Mouse (Mus musculus) myocyte (in vitro differentiated cells): ENCODE measurements at regions not wholly inside any gene's neighbourhood (a gene's known extent, or its start where the extent isn't known, plus 50 kb on each side); places are given as distances from the start of the nearest gene placed in this dataset.

ENCODE experiments used
- H3K27me3 ChIP-seq: one replicate; pipeline ENCODE4 v1.6.1; 2011; ENCODE audit not compliant: control insufficient read depth, insufficient read depth, insufficient read length
- H3K36me3 ChIP-seq: one replicate; pipeline ENCODE4 v1.6.1; 2011; ENCODE audit not compliant: control insufficient read depth, insufficient read depth
- H3K4me2 ChIP-seq: one replicate; pipeline ENCODE4 v1.6.1; 2011; ENCODE audit warnings: low read depth, control low read depth
- H3K4me3 ChIP-seq: one replicate; pipeline ENCODE4 v1.5.1; 2011; ENCODE audit warnings: mild to moderate bottlenecking, control low read depth, moderate library complexity
- H3K79me2 ChIP-seq: one replicate; pipeline ENCODE4 v1.6.1; 2011; ENCODE audit not compliant: control insufficient read depth, insufficient read depth
- H3ac ChIP-seq: one replicate; pipeline ENCODE4 v1.6.1; 2011; ENCODE audit not compliant: control insufficient read depth, insufficient read length
- CEBPB ChIP-seq: IDR thresholded peaks from 2 replicates; pipeline ENCODE4 v1.6.1; 2011; ENCODE audit warnings: mild to moderate bottlenecking, moderate library complexity; ENCODE audit not compliant: poor library complexity, insufficient read depth, severe bottlenecking
- E2F4 ChIP-seq: IDR thresholded peaks from one replicate; pipeline ENCODE4 v1.6.1; 2011; ENCODE audit warnings: mild to moderate bottlenecking, control low read depth, moderate library complexity; ENCODE audit not compliant: insufficient read depth
- MAX ChIP-seq: IDR thresholded peaks from one replicate; pipeline ENCODE4 v1.6.1; 2011; ENCODE audit warnings: low read depth, mild to moderate bottlenecking, control low read depth
- MYOD1 ChIP-seq, 3 experiments: IDR thresholded peaks; one replicate each; pipeline ENCODE4 v1.6.1; 2011; ENCODE audit warnings: control low read depth in 2 of 3, low read depth in 2 of 3, mild to moderate bottlenecking in 2 of 3, moderate library complexity in 1 of 3; ENCODE audit not compliant: insufficient read length in 2 of 3, control insufficient read depth in 1 of 3
- MYOG ChIP-seq, 3 experiments: IDR thresholded peaks; one replicate each; pipeline ENCODE4 v1.6.1; 2011; ENCODE audit warnings: control low read depth in 2 of 3, low read depth in 2 of 3, mild to moderate bottlenecking in 2 of 3; ENCODE audit not compliant: insufficient read length in 2 of 3, control insufficient read depth in 1 of 3, insufficient read depth in 1 of 3
- POLR2A ChIP-seq: IDR thresholded peaks from one replicate; pipeline ENCODE4 v1.6.1; 2011; ENCODE audit warnings: low read depth, mild to moderate bottlenecking, control low read depth, moderate library complexity; ENCODE audit not compliant: insufficient read length
- POLR2AphosphoS2 ChIP-seq: IDR thresholded peaks from one replicate; pipeline ENCODE4 v1.6.1; 2011; ENCODE audit warnings: low read depth, control low read depth; ENCODE audit not compliant: insufficient read length
- REST ChIP-seq: IDR thresholded peaks from one replicate; pipeline ENCODE4 v1.6.1; 2011; ENCODE audit warnings: mild to moderate bottlenecking, control low read depth, moderate library complexity; ENCODE audit not compliant: insufficient read depth, insufficient read length
- SRF ChIP-seq: IDR thresholded peaks from one replicate; pipeline ENCODE4 v1.6.1; 2011; ENCODE audit warnings: low read depth; ENCODE audit not compliant: control insufficient read depth, insufficient read length
- TCF12 ChIP-seq: IDR thresholded peaks from one replicate; pipeline ENCODE4 v1.6.1; 2011; ENCODE audit warnings: mild to moderate bottlenecking, control low read depth; ENCODE audit not compliant: poor library complexity, insufficient read depth, severe bottlenecking
- TCF3 ChIP-seq: IDR thresholded peaks from one replicate; pipeline ENCODE4 v1.6.1; 2011; ENCODE audit warnings: low read depth, control low read depth; ENCODE audit not compliant: insufficient read length
- USF1 ChIP-seq: IDR thresholded peaks from one replicate; pipeline ENCODE4 v1.6.1; 2011; ENCODE audit warnings: low read depth, mild to moderate bottlenecking, control low read depth, moderate library complexity

- TF ChIP-seq TCF12 (no peak), MAX (no peak), CEBPB (no peak), POLR2AphosphoS2 (no peak), USF1 (no peak), MYOG (IDR thresholded peaks at IDR 0.05; ENCODE audit: control insufficient read depth in 1 of 3, insufficient read depth in 1 of 3, insufficient read length in 2 of 3, low read depth in 2 of 3) (no peak), REST (no peak), POLR2A (no peak), E2F4 (no peak), MYOD1 (IDR thresholded peaks at IDR 0.05; ENCODE audit: control insufficient read depth in 1 of 3, insufficient read length in 2 of 3, low read depth in 2 of 3) (no peak), SRF (no peak)
- Histone ChIP-seq H3K36me3 (no peaks in the 10 kb centered on the region), H3K4me2 (no peak overlapping the region), H3K27me3 (no peaks in the 10 kb centered on the region), H3K4me3 (no peak overlapping the region), H3K79me2 (no peaks in the 10 kb centered on the region), H3ac (no peak overlapping the region)
Measured at GRCm38 (mm10) chr6:31334086-31334485, 64.4 kb upstream of the Mkln1 start.

DNA sequence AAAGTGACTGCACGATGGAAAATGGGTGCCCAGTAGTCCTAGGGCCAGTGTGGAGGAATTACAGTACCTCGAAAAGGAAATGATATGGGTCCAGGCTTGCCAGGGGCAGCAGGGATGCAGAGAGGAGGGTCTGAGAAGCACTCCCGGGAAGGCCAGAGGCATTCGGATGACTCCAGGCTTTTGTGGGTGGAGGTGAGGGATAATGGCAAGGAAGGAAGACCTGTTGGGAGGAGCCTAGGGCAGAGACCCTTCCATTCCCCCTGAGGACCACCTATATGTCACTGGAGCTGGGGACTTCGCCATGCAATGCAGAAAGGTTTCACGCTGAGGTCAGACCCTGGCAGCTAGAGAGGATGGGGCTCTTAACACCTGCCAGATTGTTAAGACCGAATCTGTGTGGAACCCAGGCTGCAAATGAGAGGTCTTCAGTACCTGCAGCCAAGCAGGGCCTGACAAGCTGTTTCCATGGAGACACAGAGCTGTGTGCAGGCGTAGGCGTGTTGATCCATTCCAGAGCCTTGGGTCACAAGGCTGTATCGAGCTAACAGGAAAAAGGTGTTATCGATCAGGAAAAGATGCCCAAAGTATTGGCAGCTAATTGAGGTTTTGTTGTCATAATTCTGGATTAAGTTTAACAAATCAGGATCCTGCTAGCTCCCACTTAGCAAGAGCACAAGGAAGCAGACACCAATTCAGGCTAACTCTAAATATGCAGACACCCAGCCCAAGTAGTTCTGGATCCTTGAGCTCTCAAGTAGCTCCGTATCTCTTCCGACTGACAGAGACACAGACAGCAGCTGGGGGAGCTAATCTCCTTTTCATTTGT, 59.2 kb upstream of the Mkln1 start:
- H3K4me3 ChIP-seq, result no peak overlapping the region
- H3K79me2 ChIP-seq, result no peaks in the 10 kb centered on the region
- H3K4me2 ChIP-seq, result peak overlapping the region; percentile 3
- H3K36me3 ChIP-seq, result no peaks in the 10 kb centered on the region
- H3ac ChIP-seq, result no peak overlapping the region
- H3K27me3 ChIP-seq, result no peaks in the 10 kb centered on the region
- TF ChIP-seq MYOD1 (IDR thresholded peaks at IDR 0.05; ENCODE audit: control insufficient read depth in 1 of 3, insufficient read length in 2 of 3, low read depth in 2 of 3), result no peak
- no peak for TF ChIP-seq MAX
- TF ChIP-seq E2F4, result no peak
- no peak for TF ChIP-seq USF1
- no peak for TF ChIP-seq TCF3
- TF ChIP-seq MYOG (IDR thresholded peaks at IDR 0.05; ENCODE audit: control insufficient read depth in 1 of 3, insufficient read depth in 1 of 3, insufficient read length in 2 of 3, low read depth in 2 of 3), result no peak

GRCm38 (mm10) chr6:31339948-31340250, 58.6 kb upstream of the Mkln1 start:
- H3K36me3 ChIP-seq, result no peaks in the 10 kb centered on the region
- TF ChIP-seq USF1, result peak; percentile 93
- no peak for TF ChIP-seq E2F4
- TF ChIP-seq MYOG (IDR thresholded peaks at IDR 0.05; ENCODE audit: control insufficient read depth in 1 of 3, insufficient read depth in 1 of 3, insufficient read length in 2 of 3, low read depth in 2 of 3), result no peak
- H3ac ChIP-seq, result no peak overlapping the region
- H3K4me2 ChIP-seq, result peak overlapping the region; percentile 3
- H3K4me3 ChIP-seq, result no peak overlapping the region
- H3K79me2 ChIP-seq, result no peaks in the 10 kb centered on the region
- H3K27me3 ChIP-seq, result no peaks in the 10 kb centered on the region

DNA sequence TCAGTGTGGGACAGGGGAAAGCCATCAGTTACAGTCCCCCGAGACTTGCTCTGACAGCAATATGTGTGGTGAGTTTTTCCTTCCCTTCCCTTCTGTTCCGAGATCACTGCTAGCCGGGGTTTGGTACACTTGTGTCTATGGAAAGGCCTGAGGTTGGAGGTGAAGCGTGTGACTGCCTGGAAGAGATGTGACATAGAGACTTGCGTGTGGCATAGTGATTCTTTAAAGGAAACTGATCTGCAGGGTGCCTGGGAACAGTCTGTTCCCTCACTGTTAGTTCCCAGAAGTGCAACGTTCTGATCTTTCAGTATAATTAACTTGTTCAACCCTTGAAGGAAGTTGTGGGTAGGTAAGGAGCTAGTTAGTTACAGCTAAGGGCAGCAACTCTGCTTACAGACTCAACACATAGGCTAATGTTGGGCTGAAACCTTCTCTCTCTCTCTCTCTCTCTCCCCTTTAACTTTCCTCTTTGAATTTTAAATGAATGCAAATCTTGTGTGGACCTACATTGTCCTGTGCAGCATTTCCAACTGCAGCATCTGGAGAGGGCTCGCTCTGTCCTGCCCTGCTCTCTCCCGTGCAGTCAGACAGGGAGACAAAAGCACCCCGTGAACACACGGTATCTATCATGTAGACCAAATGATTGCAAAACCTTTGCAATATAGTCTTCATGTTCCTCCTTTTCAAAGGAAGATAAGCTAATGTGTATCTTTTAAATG, 53.0 kb upstream of the Mkln1 start:
- Histone ChIP-seq H3ac (no peak overlapping the region), H3K27me3 (no peaks in the 10 kb centered on the region), H3K36me3 (no peaks in the 10 kb centered on the region), H3K4me3 (no peak overlapping the region), H3K79me2 (no peaks in the 10 kb centered on the region), H3K4me2 (no peak overlapping the region)
- no peak for TF ChIP-seq MYOG (IDR thresholded peaks at IDR 0.05; ENCODE audit: control insufficient read depth in 1 of 3, insufficient read depth in 1 of 3, insufficient read length in 2 of 3, low read depth in 2 of 3)
- no peak for TF ChIP-seq SRF
- TF ChIP-seq POLR2A, result no peak
- TF ChIP-seq POLR2AphosphoS2, result no peak
- no peak for TF ChIP-seq TCF12
- TF ChIP-seq E2F4, result no peak
- TF ChIP-seq CEBPB, result no peak
- TF ChIP-seq TCF3, result no peak
- no peak for TF ChIP-seq MAX
- TF ChIP-seq REST, result no peak
- TF ChIP-seq USF1, result no peak
- no peak for TF ChIP-seq MYOD1 (IDR thresholded peaks at IDR 0.05; ENCODE audit: control insufficient read depth in 1 of 3, insufficient read length in 2 of 3, low read depth in 2 of 3)

DNA sequence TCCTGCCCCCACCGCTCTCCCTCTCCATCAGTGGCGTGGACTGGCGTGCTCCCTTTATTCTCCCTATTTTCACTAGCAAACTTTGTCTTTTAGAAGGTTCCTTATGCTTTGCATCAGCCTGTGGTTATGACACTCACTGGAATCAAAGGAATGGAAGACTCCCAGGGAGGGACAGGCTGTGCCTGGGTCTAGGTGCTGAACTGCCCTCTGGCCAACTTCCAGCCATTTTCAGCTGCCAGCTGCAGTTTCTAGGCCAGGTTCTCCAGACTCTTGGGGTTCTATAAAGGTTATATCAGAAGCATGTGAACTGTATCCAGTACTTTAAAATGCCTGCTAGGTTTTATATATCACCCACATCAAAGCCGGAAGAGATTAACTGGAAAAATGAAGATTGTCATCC, 50.2 kb upstream of the Mkln1 start:
- Histone ChIP-seq H3K79me2 (no peaks in the 10 kb centered on the region), H3K27me3 (no peaks in the 10 kb centered on the region), H3K4me2 (no peak overlapping the region), H3K36me3 (no peaks in the 10 kb centered on the region), H3K4me3 (no peak overlapping the region), H3ac (no peak overlapping the region)
- TF ChIP-seq TCF12 (no peak), E2F4 (no peak), USF1 (no peak), POLR2AphosphoS2 (no peak), REST (no peak), MYOD1 (IDR thresholded peaks at IDR 0.05; ENCODE audit: control insufficient read depth in 1 of 3, insufficient read length in 2 of 3, low read depth in 2 of 3) (no peak), MYOG (IDR thresholded peaks at IDR 0.05; ENCODE audit: control insufficient read depth in 1 of 3, insufficient read depth in 1 of 3, insufficient read length in 2 of 3, low read depth in 2 of 3) (no peak), POLR2A (no peak), TCF3 (no peak), SRF (no peak), CEBPB (no peak), MAX (no peak)
